Mouse (Mus musculus): Measurements from ENCODE around the gene Irf6.

- TF ChIP-seq TAL1 (IDR thresholded peaks at IDR 0.05; ENCODE audit: low read length): no peak
- no peak for TF ChIP-seq GATA1 (IDR thresholded peaks at IDR 0.05; ENCODE audit: low read length)
Measured at GRCm38 (mm10) chr1:193167746-193168145, 14.8 kb downstream of the Irf6 start, which contains the start of gene A130010J15Rik.
